Mouse (Mus musculus): ENCODE data around the gene Lypd3. TPM values are rescaled to one million over a fixed set of nuclear protein-coding genes. Genes with fewer than 3 reads are reported as not detected.

Gene Lypd3
- polyA plus RNA-seq, 1 experiment = not detected

GRCm38 (mm10) chr7:24662575-24662974 is 26.2 kb downstream of the Lypd3 start:
- no peaks in the 10 kb centered on the region for H3K79me2 ChIP-seq (ENCODE audit: control insufficient read depth, insufficient read depth)
- H3K36me3 ChIP-seq (ENCODE audit: control insufficient read depth, insufficient read depth) = no peaks in the 10 kb centered on the region
- no peak overlapping the region for H3K4me3 ChIP-seq
- TF ChIP-seq USF1 (IDR thresholded peaks at IDR 0.05; ENCODE audit: low read depth) (no peak), MYOG (IDR thresholded peaks at IDR 0.05; ENCODE audit: control insufficient read depth in 1 of 3, insufficient read depth in 1 of 3, insufficient read length in 2 of 3, low read depth in 2 of 3) (no peak), POLR2A (IDR thresholded peaks at IDR 0.05; ENCODE audit: insufficient read length, low read depth) (no peak), TCF12 (IDR thresholded peaks at IDR 0.05; ENCODE audit: insufficient read depth, poor library complexity, severe bottlenecking) (no peak), MAX (IDR thresholded peaks at IDR 0.05; ENCODE audit: low read depth) (no peak), CEBPB (IDR thresholded peaks at IDR 0.05; ENCODE audit: insufficient read depth, poor library complexity, severe bottlenecking) (no peak), REST (IDR thresholded peaks at IDR 0.05; ENCODE audit: insufficient read depth, insufficient read length) (no peak), TCF3 (IDR thresholded peaks at IDR 0.05; ENCODE audit: insufficient read length, low read depth) (no peak), E2F4 (IDR thresholded peaks at IDR 0.05; ENCODE audit: insufficient read depth) (no peak), MYOD1 (IDR thresholded peaks at IDR 0.05; ENCODE audit: control insufficient read depth in 1 of 3, insufficient read length in 2 of 3, low read depth in 2 of 3) (no peak), SRF (IDR thresholded peaks at IDR 0.05; ENCODE audit: control insufficient read depth, insufficient read length, low read depth) (no peak), POLR2AphosphoS2 (IDR thresholded peaks at IDR 0.05; ENCODE audit: insufficient read length, low read depth) (no peak)
- no peak overlapping the region for H3ac ChIP-seq (ENCODE audit: control insufficient read depth, insufficient read length)
- H3K27me3 ChIP-seq (ENCODE audit: control insufficient read depth, insufficient read depth, insufficient read length) = peaks cover 32% of the 10 kb centered on the region
- no peak overlapping the region for H3K4me2 ChIP-seq (ENCODE audit: low read depth)

DNA sequence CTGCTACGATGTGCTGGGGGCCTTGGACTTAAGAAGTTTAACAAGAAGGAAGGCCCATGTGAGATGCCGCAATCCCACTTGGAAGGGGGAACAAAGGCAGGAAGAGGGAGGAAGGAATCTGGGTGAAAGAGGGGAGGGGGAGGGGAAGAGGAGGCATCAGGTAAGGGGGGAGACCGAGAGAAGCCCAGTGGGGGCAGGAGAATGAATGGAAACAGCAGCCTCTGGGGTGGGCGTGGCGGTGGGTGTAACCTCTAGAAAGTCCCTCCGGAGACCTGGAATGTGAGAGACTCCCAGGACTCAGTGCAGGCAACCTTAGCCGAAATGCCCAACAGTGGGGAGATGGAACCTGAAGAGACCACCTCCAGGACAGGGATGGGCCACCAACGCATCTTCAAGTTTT is 28.0 kb downstream of the Lypd3 start:
- H3ac ChIP-seq (ENCODE audit: control insufficient read depth, insufficient read length) = no peak overlapping the region
- H3K4me2 ChIP-seq (ENCODE audit: low read depth) = no peak overlapping the region
- H3K4me3 ChIP-seq = no peak overlapping the region
- no peaks in the 10 kb centered on the region for H3K36me3 ChIP-seq (ENCODE audit: control insufficient read depth, insufficient read depth)
- no peak for TF ChIP-seq TCF3 (IDR thresholded peaks at IDR 0.05; ENCODE audit: insufficient read length, low read depth)
- TF ChIP-seq POLR2AphosphoS2 (IDR thresholded peaks at IDR 0.05; ENCODE audit: insufficient read length, low read depth) = no peak
- no peak for TF ChIP-seq MYOD1 (IDR thresholded peaks at IDR 0.05; ENCODE audit: control insufficient read depth in 1 of 3, insufficient read length in 2 of 3, low read depth in 2 of 3)
- TF ChIP-seq USF1 (IDR thresholded peaks at IDR 0.05; ENCODE audit: low read depth) = no peak
- no peak for TF ChIP-seq TCF12 (IDR thresholded peaks at IDR 0.05; ENCODE audit: insufficient read depth, poor library complexity, severe bottlenecking)
- TF ChIP-seq SRF (IDR thresholded peaks at IDR 0.05; ENCODE audit: control insufficient read depth, insufficient read length, low read depth) = no peak
- no peak for TF ChIP-seq E2F4 (IDR thresholded peaks at IDR 0.05; ENCODE audit: insufficient read depth)
- TF ChIP-seq CEBPB (IDR thresholded peaks at IDR 0.05; ENCODE audit: insufficient read depth, poor library complexity, severe bottlenecking) = no peak
- TF ChIP-seq MAX (IDR thresholded peaks at IDR 0.05; ENCODE audit: low read depth) = no peak
- TF ChIP-seq POLR2A (IDR thresholded peaks at IDR 0.05; ENCODE audit: insufficient read length, low read depth) = no peak
- TF ChIP-seq MYOG (IDR thresholded peaks at IDR 0.05; ENCODE audit: control insufficient read depth in 1 of 3, insufficient read depth in 1 of 3, insufficient read length in 2 of 3, low read depth in 2 of 3) = no peak
- TF ChIP-seq REST (IDR thresholded peaks at IDR 0.05; ENCODE audit: insufficient read depth, insufficient read length) = no peak
- H3K79me2 ChIP-seq (ENCODE audit: control insufficient read depth, insufficient read depth) = no peaks in the 10 kb centered on the region
- peaks cover 47% of the 10 kb centered on the region for H3K27me3 ChIP-seq (ENCODE audit: control insufficient read depth, insufficient read depth, insufficient read length)

GRCm38 (mm10) chr7:24664959-24665358 is 28.6 kb downstream of the Lypd3 start:
- H3K4me2 ChIP-seq (ENCODE audit: low read depth) = no peak overlapping the region
- TF ChIP-seq MYOD1 (IDR thresholded peaks at IDR 0.05; ENCODE audit: control insufficient read depth in 1 of 3, insufficient read length in 2 of 3, low read depth in 2 of 3) = no peak
- no peak for TF ChIP-seq POLR2AphosphoS2 (IDR thresholded peaks at IDR 0.05; ENCODE audit: insufficient read length, low read depth)
- no peak for TF ChIP-seq MYOG (IDR thresholded peaks at IDR 0.05; ENCODE audit: control insufficient read depth in 1 of 3, insufficient read depth in 1 of 3, insufficient read length in 2 of 3, low read depth in 2 of 3)
- no peak for TF ChIP-seq SRF (IDR thresholded peaks at IDR 0.05; ENCODE audit: control insufficient read depth, insufficient read length, low read depth)
- no peak for TF ChIP-seq E2F4 (IDR thresholded peaks at IDR 0.05; ENCODE audit: insufficient read depth)
- no peak for TF ChIP-seq POLR2A (IDR thresholded peaks at IDR 0.05; ENCODE audit: insufficient read length, low read depth)
- TF ChIP-seq USF1 (IDR thresholded peaks at IDR 0.05; ENCODE audit: low read depth) = no peak
- TF ChIP-seq TCF3 (IDR thresholded peaks at IDR 0.05; ENCODE audit: insufficient read length, low read depth) = no peak
- TF ChIP-seq TCF12 (IDR thresholded peaks at IDR 0.05; ENCODE audit: insufficient read depth, poor library complexity, severe bottlenecking) = no peak
- TF ChIP-seq MAX (IDR thresholded peaks at IDR 0.05; ENCODE audit: low read depth) = no peak
- no peak for TF ChIP-seq CEBPB (IDR thresholded peaks at IDR 0.05; ENCODE audit: insufficient read depth, poor library complexity, severe bottlenecking)

DNA sequence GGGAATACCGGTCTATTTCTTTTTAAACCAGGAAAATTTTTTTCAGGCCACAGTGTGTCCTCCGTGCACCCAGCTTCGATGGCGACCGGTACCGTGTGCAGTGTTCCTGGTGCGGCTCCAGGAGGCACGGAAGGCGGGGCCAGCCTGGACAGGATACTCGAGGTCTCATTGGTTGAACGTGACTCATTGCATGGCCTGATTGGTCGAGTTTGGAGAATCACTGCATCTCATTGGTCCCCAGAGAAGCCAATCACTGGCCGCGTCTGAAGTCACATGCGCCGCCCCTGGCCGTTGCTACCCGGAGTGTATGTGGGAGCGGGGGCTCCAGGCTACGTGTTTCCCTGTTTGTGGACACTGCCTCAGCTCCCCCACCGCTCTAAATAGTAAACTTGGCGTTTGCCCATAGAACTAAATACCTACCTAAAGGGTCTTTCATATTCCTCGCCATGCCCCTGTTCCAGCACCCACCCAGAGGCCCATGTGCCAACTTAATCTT is 35.6 kb downstream of the Lypd3 start:
- no peaks in the 10 kb centered on the region for H3K36me3 ChIP-seq (ENCODE audit: control insufficient read depth, insufficient read depth)
- peaks cover 48% of the 10 kb centered on the region for H3K27me3 ChIP-seq (ENCODE audit: control insufficient read depth, insufficient read depth, insufficient read length)
- H3K4me3 ChIP-seq = no peak overlapping the region
- TF ChIP-seq MYOD1 (IDR thresholded peaks at IDR 0.05; ENCODE audit: control insufficient read depth in 1 of 3, insufficient read length in 2 of 3, low read depth in 2 of 3) = no peak
- TF ChIP-seq MYOG (IDR thresholded peaks at IDR 0.05; ENCODE audit: control insufficient read depth in 1 of 3, insufficient read depth in 1 of 3, insufficient read length in 2 of 3, low read depth in 2 of 3) = no peak
- no peak for TF ChIP-seq USF1 (IDR thresholded peaks at IDR 0.05; ENCODE audit: low read depth)
- no peak for TF ChIP-seq CEBPB (IDR thresholded peaks at IDR 0.05; ENCODE audit: insufficient read depth, poor library complexity, severe bottlenecking)
- no peak for TF ChIP-seq SRF (IDR thresholded peaks at IDR 0.05; ENCODE audit: control insufficient read depth, insufficient read length, low read depth)
- TF ChIP-seq POLR2A (IDR thresholded peaks at IDR 0.05; ENCODE audit: insufficient read length, low read depth) = no peak
- TF ChIP-seq REST (IDR thresholded peaks at IDR 0.05; ENCODE audit: insufficient read depth, insufficient read length) = no peak
- H3K4me2 ChIP-seq (ENCODE audit: low read depth) = no peak overlapping the region
- no peaks in the 10 kb centered on the region for H3K79me2 ChIP-seq (ENCODE audit: control insufficient read depth, insufficient read depth)
- no peak overlapping the region for H3ac ChIP-seq (ENCODE audit: control insufficient read depth, insufficient read length)

More at GRCm38 (mm10) chr7:24664959-24665358, 28.6 kb downstream of the Lypd3 start:
- no peaks in the 10 kb centered on the region for H3K79me2 ChIP-seq (ENCODE audit: control insufficient read depth, insufficient read depth)
- no peak overlapping the region for H3ac ChIP-seq (ENCODE audit: control insufficient read depth, insufficient read length)
- H3K4me3 ChIP-seq = no peak overlapping the region
- H3K27me3 ChIP-seq (ENCODE audit: control insufficient read depth, insufficient read depth, insufficient read length) = peaks cover 53% of the 10 kb centered on the region
- H3K36me3 ChIP-seq (ENCODE audit: control insufficient read depth, insufficient read depth) = no peaks in the 10 kb centered on the region
